Mouse (Mus musculus) brain, embryonic 18.5 days (tissue): ENCODE measurements at regions not wholly inside any gene's neighbourhood (a gene's known extent, or its start where the extent isn't known, plus 50 kb on each side); places are given as distances from the start of the nearest gene placed in this dataset.
"Not testable (repeated sequence)": the region's sequence is repeated elsewhere in the genome, so short reads cannot be mapped to it uniquely, and the experiment has no call there.

Source experiments
- DNase-seq: peaks from one replicate; pipeline ENCODE4 v3.0.0-alpha.2; 2012; ENCODE audit warnings: low read depth, low spot score

DNA sequence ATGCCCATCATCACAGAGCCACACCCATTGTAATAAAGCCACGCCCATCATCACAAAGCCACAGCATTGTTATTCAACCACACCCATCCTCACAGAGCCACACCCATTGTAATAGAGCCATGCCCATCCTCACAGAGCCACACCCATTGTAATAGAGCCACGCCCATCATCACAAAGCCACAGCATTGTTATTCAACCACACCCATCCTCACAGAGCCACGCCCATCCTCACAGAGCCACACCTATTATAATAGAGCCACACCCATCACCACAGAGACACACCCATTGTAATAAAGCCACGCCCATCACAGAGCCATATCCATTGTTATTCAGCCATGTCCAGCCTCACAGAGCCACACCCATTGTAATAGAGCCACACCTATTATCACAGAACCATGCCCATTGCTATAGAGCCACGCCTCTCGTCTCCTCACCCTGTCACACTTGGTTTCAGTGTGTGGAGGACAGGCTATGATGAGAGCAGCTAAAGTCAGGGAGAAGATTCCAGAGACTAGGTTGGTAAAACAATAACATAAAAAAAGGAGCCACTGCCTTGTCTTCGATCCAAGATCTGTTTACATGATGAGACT, 85.6 kb downstream of the Gxylt1 start:
- no peak for DNase-seq

DNA sequence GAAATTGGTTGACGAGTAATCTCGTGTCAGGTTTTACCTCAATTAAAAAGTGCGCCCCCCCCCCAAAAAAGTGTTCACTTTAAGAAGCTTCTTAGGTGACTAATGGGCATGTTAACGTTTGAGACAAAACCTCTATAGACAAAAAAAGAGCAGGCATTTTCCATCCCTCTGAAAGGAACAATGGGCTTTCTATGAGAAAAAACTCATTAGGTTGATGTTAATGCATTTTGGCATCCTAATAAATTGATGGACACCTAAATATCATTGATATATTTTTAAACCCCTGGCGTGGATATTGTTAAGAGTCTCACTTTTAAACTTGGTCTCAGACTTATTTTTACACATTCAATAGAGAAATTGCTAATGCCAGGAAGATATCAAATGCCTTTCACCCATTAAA, 98.8 kb downstream of the Gxylt1 start:
- no peak for DNase-seq

- DNase-seq = no peak
Observed at GRCm38 (mm10) chr15:93168784-93169183, 106.2 kb downstream of the Gxylt1 start.

DNA sequence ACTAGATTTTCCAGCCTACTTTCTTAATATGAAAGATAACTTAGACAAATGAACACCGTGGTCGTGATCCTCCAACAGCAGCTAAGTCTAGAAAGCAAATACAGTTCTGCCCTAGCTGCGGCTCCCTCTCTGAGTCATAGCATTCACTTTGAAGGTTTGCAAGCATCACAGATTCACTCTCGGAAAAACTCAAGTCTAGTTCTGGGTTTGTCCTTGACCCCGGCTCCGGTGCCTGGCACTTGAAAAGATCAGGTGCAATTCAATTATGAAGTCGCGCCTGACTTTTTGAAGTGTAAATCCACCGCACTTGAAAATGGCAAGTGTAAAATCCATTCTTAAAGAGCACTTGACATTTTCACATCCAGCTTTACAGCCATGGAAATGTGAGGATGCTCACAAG, 107.5 kb downstream of the Gxylt1 start:
- no peak for DNase-seq

DNA sequence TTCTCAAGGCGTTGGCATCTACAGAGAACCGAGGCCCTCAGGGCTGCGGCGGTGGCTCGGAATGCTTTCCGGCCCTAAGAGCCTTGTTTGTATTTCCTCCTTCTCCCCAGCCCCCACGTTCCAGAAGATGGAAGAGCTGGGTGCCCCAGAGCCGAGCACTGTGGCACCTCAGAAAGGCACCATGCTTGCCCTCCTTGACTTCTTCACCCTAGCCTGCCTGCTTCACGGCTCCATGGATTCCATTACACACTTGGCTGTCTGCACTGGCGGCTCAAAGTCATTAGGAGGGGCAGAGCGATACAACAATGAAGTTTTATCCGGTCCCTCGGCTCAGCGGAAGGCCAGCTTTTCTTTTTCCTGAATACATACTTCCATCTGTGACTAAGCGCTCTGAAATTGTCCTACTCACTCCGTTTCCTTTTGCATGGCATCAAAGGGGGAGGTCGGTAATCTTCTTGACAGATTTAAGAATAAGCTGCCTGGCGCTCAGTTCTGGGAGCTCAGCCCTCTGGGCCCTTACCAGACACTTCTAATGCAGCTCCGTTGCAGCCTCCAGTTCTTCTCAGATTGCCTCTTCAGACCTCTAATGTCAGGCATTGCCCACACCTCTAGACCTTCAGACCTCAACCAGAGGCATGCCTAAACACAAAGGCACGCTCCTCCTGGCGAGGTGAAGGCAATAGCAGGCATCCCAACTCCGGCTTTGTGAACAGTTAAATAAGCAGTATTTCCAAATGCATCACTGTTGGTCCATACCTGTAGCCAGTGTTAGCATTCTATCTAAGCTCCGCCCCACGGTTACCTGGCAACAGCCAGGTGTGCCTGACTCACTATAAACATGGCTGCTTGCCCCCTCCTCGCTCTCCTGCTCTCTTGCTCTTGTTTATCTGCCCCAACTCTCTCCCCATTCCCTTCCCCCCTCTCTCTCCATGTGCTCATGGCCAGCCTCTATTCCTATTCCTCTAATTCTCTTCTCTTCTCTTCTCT, 112.8 kb downstream of the Gxylt1 start:
- DNase-seq = no peak

GRCm38 (mm10) chr15:93161329-93161728, 113.7 kb downstream of the Gxylt1 start:
- DNase-seq = no peak

GRCm38 (mm10) chr15:93155756-93156155, 119.2 kb downstream of the Gxylt1 start:
- no peak for DNase-seq

- no peak for DNase-seq
Observed at GRCm38 (mm10) chr15:93154022-93154421, 121.0 kb downstream of the Gxylt1 start.

DNA sequence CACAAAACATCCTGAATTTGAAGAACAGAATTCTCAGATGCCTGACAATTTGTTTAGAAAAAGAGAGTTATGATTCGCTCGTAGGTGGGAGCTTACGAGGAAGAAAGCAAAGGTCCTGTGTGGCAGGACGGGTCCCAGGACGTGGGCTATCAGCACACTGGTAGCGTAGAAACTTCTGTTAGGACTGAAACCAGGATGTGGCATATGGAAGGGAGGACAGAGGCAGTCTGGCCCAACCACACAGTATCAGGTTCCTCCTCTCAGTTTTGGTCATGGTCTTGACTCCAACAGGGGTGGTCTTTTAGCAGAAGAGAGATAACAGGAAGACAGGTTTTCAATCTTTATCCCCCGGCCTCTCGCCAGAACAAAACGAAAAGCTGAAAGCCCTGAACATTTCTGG, 130.1 kb downstream of the Gxylt1 start:
- DNase-seq = no peak

- no peak for DNase-seq
Observed at GRCm38 (mm10) chr15:93144264-93144663, 130.7 kb downstream of the Gxylt1 start.

- no peak for DNase-seq
Observed at GRCm38 (mm10) chr15:93133379-93133778, 141.6 kb downstream of the Gxylt1 start.

- no peak for DNase-seq
Observed at GRCm38 (mm10) chr15:93131056-93131455, 143.9 kb downstream of the Gxylt1 start.

- no peak for DNase-seq
Observed at GRCm38 (mm10) chr15:93125261-93125660, 149.7 kb downstream of the Gxylt1 start.

GRCm38 (mm10) chr15:93121156-93121555, 153.8 kb downstream of the Gxylt1 start:
- DNase-seq = no peak

DNA sequence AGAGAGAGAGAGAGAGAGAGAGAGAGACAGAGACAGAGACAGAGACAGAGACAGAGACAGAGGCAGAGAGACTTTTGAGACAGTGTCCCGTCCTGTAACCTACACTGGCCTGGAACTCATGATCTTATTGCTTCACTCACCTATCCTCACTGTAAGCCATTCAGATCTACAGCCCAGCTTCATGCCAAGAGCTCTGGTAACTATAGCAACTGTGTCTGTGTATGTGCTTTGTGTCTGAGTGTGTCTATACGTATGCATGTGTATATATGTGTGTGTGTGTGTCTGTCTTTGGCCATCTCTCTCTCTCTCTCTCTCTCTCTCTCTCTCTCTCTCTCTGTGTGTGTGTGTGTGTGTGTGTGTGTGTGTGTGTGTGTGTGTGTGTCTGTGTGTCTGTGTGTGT, 157.2 kb downstream of the Gxylt1 start:
- not testable (repeated sequence) for DNase-seq

DNA sequence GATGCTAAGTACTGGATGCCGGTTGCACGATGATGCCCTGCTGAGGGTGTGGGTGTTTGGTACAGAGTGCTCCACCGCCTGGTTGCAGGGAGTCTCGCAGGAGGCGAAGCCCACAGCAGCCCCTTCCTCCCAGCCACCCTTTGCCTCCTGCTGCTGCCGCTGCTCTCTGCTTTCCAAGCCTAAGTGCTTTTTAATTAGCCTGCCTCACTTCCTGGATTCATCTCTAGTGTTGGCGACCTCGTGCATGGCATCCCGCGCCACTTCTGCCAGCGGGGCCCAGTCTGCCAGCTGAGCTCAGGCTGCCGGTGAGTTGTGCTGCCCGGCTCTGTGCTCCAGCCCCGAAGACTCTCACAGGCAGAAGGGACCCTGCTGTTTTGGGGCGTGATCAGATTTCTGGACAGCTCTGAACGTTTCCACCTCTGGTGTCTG, 159.3 kb downstream of the Gxylt1 start:
- peak; percentile 52 for DNase-seq

DNA sequence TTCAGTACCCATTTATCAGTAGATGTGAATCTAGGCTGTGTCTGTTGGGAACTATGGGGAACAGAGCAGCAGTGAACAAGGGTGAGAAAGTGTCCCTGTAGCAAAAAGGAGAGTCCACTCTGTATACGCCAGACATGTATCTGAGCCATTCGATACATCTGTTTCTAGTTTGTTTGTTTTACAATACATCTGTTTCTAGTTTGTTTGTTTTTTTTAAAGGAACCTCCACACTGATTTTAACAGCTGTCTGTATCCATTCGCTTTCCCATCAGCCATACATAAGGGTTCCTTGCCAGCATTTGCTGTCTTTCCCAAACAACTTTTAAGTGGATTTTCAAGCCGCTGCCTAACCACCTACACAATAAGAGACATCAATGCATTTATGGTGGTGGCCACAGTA, 170.0 kb downstream of the Gxylt1 start:
- no peak for DNase-seq

- DNase-seq = no peak
Observed at GRCm38 (mm10) chr15:93103426-93103825, 171.6 kb downstream of the Gxylt1 start.

GRCm38 (mm10) chr15:93101881-93102280, 173.1 kb downstream of the Gxylt1 start:
- no peak for DNase-seq

GRCm38 (mm10) chr15:93100837-93101236, 174.1 kb downstream of the Gxylt1 start:
- DNase-seq = no peak

- DNase-seq = no peak
Observed at GRCm38 (mm10) chr15:93099840-93100239, 175.1 kb downstream of the Gxylt1 start.

- DNase-seq = no peak
Observed at GRCm38 (mm10) chr15:93096335-93096734, 178.6 kb downstream of the Gxylt1 start.

DNA sequence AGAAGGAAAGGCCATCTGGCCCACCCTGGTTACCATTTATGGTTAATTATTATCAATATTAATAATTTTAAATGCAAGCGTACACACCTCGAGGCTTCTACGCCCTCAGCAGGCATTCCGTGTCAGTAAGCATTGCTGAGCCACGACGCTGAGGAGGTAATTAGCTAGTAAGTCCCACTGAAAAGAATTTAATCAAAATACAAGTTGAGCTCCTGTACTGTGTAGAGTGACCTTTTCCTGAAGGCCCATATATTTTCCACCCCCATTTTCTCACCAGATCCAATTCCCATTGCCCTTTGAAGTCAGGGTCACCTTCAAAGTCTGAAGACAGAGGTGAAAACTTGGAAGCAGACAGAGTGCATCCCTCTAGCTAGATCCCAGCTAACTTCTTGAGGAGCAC, 179.8 kb downstream of the Gxylt1 start:
- DNase-seq = no peak
